8 mouse cellular contexts compared by ENCODE assay signal in genomic region chr19:24300994-24301767, GRCm38 (mm10). TPM values are rescaled to one million over a fixed set of nuclear protein-coding genes. Genes with fewer than 3 reads are reported as not detected.
DNase-seq lines count a peak whose midpoint lies in the region; ATAC-seq lines count a peak whose summit lies in the region.

No protein-coding gene starts in this region.

- no peaks in the 10 kb centered on the region; the same call in 1 of the 2 replicates for H3K4me1 ChIP-seq in forebrain, embryonic 16.5 days (replicated peaks; ENCODE audit: control insufficient read depth, insufficient read depth, low read length)
- H3K4me1 ChIP-seq in hindbrain, embryonic 10.5 days (replicated peaks), result peaks cover 16% of the 10 kb centered on the region

- 2% methylated on average over 9 of the region's 9 CpGs for WGBS in forebrain, embryonic 16.5 days
- 4% methylated on average over 9 of the region's 9 CpGs for WGBS in hindbrain, embryonic 10.5 days

- H3K27me3 ChIP-seq in forebrain, embryonic 16.5 days (replicated peaks; ENCODE audit: control insufficient read depth, insufficient read depth, low read length), result 0 out of 2 replicates have a peak, but pooled peaks cover 2% of the 10 kb centered on the region
- H3K27me3 ChIP-seq in hindbrain, embryonic 10.5 days (ENCODE audit: insufficient read depth, poor library complexity, severe bottlenecking), result no peaks in the 10 kb centered on the region

- H3K4me2 ChIP-seq in forebrain, embryonic 16.5 days (ENCODE audit: low read length), result peak overlapping the region; percentile 49

- no peak overlapping the region for H3K9ac ChIP-seq in forebrain, embryonic 16.5 days (replicated peaks; ENCODE audit: low read depth, low read length)

- H3K27ac ChIP-seq in forebrain, embryonic 16.5 days (ENCODE audit: low read length), result no peak overlapping the region
- H3K27ac ChIP-seq in hindbrain, embryonic 10.5 days, result no peak overlapping the region

- H3K36me3 ChIP-seq in forebrain, embryonic 16.5 days (ENCODE audit: control insufficient read depth, insufficient read depth), result no peaks in the 10 kb centered on the region
- no peaks in the 10 kb centered on the region for H3K36me3 ChIP-seq in hindbrain, embryonic 10.5 days

- DNase-seq in MN1 (ENCODE audit: low spot score), result peak; percentile 45
- DNase-seq in cerebellum, adult 11-12 months, result peak; percentile 53
- DNase-seq in hindbrain, embryonic 10.5 days (ENCODE audit: low spot score), result peak; percentile 80
- peak; percentile 48 for DNase-seq in layer of hippocampus, adult 9-10 months (ENCODE audit: low spot score)
- peak; percentile 89 for DNase-seq in lung, postnatal 10 days
- DNase-seq in ovary, postnatal 10 days (ENCODE audit: low spot score), result peak; percentile 37
- DNase-seq in thymus, postnatal 0 days (ENCODE audit: low spot score), result peak; percentile 88

- H3K9me3 ChIP-seq in forebrain, embryonic 16.5 days (ENCODE audit: control insufficient read depth, low read length), result no peaks in the 10 kb centered on the region
- no peaks in the 10 kb centered on the region for H3K9me3 ChIP-seq in hindbrain, embryonic 10.5 days

- H3K4me3 ChIP-seq in forebrain, embryonic 16.5 days (replicated peaks; ENCODE audit: low read length), result peak overlapping the region; percentile 30
- peak overlapping the region; percentile 45 for H3K4me3 ChIP-seq in hindbrain, embryonic 10.5 days

- ATAC-seq in forebrain, embryonic 16.5 days, result peak; percentile 94

RNA-seq across cellular contexts. Expression of gene Fxn, which starts 20.8 kb away (rescaled TPM):
- polyA plus RNA-seq in forebrain, embryonic 16.5 days (2015; fragmentation: Nextera tagmentation; extraction: Ambion mirVana), result 40.1 and 40.3 TPM in 2 replicates
- polyA plus RNA-seq in hindbrain, embryonic 10.5 days (2016; fragmentation: Nextera tagmentation; extraction: Ambion mirVana), result 56.7 and 58.1 TPM in 2 replicates
- 72.7 and 74.5 TPM in 2 replicates for polyA plus RNA-seq in thymus, postnatal 0 days (2015; fragmentation: Nextera tagmentation; extraction: Ambion mirVana)

Comparison
In these comparisons a context has a peak if more than half of its experiments do, and no peak if none do; other contexts are left out.
1. DNase-seq: peak in every context shown above with its lines; median percentile 89 in lung, postnatal 10 days; 88 in thymus, postnatal 0 days; 80 in hindbrain, embryonic 10.5 days; 53 in cerebellum, adult 11-12 months; 48 in layer of hippocampus, adult 9-10 months; 45 in MN1; 37 in ovary, postnatal 10 days.